Mouse (Mus musculus) spleen, postnatal 10 days (tissue): ENCODE measurements around the gene Slc36a2.
"Not testable (repeated sequence)": the region's sequence is repeated elsewhere in the genome, so short reads cannot be mapped to it uniquely, and the experiment has no call there.

Experiments used
- DNase-seq, 2 experiments: peaks; one replicate each; pipeline ENCODE4 v3.0.0; 2021 to 2022; ENCODE audit warnings: low spot score in 2 of 2

The Slc36a2 gene

DNA sequence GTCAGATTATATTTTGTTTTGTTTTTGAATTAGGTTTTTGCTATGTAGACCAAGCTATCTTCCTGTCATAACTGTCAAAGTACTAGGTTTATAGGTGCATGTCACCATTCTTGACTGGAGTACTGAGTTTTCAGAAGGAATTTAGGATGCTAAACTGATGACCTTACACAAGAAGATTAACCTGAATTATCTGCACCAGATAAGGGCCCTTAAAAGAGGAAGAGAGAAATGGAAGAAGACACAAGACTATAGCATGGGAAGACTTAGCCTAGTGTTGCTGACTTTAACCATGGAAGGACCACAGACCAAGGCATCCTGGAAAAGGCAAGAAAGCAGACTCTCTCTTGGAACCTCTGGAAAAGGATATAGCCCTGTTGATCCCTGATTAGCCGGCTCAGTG lies 51.7 kb downstream of the Slc36a2 start:
- DNase-seq: no peak

DNA sequence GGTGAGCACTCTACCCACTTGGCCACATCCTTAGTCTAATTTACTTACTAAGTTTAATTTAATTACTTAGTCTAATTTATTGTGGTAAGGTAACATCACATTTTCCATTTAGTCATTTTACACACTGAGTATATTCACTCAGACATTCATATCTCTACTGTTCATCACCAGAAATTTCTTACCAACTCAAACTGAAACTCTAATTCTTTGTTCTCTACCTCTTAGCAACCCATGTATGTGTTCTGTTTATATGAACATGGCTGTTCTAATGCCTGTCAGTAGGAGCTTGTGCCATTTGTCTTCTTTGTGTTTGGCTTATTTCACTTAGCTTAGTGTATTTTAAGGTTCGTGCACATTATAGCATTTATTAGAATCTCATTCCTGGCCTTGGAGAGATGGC lies 52.9 kb downstream of the Slc36a2 start:
- DNase-seq: no peak

DNA sequence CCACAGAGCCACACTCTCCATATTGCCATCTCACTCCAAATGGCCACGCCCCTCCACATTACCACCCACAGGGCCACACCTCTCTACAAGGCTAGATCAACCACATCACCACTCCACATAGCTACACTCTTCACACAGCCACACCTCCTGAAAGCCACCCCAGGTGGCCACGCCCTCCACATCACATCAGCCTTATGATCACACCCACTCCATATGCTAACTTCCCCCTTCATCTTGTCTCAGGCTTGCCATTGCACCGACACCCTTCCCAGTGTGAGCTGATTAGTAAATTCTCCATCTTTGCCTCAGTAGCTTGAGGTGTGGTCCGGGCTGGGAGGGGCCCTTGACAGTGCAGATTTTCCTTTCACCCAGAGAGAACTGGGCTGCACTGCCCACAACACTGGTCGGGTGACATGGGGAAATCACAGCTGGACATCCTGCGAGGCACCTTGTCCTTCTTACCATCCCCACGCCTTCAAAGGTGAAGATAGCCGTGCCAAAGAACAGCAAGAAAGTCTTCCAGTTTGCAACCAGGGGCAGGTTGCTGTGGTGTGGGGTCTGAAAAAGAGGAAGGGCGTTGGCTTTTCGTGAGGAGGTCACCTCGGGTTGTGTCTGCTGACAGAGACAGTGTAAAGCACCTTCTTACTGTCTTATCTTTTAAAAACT lies 53.7 kb downstream of the Slc36a2 start:
- peak; percentile 17 to 77 for DNase-seq

DNA sequence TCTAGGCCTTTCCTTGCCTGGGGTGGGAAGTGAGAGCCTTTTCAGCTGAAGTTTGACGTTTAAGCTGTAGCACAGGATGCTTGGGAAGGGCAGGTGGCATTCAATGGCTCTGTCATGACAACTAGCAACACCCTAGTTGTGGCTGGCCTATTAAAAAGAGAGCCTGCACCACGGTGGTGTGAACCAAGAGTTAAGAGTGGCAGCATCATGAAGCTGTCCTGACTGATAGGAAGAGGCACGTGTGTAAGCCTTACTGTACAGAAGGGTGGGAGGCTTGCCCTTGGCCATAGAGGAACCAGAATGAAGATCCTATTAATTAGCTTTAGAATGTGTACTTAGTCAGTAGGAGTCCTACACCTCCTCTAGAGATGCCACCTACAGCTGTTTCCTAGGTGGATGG lies 56.5 kb downstream of the Slc36a2 start:
- DNase-seq: no peak

DNA sequence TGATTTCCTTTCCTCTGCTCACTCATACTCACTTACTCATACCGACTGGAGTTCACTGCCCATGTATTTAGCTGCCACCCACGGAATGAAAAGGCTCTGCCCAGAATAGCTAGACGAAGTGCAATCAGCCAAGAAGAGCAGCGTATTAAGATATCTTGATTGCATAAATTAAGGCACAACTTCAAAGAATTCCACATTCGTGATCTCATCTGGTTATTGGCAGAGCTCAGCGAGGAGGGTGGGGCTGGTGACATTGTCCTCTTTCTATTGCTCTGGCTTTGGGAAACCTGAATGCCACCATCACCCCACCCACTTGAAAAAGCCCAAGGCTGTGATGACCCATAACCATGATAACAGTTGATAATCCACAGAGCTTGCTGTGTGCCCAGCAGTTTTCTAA lies 56.9 kb downstream of the Slc36a2 start:
- DNase-seq: no peak

DNA sequence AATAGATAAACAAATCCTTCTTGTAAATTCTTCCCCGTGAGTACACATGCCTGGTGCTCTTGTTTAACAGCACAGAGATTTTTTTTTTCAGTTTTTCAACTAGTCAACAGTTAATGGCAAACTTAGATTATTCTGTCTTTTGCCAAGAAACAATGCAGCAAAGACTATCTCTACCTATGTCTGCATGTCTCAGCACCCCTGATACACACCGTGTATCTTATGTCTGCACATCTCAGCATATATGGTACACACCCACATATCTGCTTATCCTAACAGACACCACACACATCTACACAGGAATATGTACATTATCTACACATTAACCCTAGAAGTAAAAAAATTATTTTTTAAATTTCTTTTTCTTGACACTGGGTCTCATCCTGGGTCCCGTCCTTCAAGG lies 58.2 kb downstream of the Slc36a2 start:
- no peak for DNase-seq

DNA sequence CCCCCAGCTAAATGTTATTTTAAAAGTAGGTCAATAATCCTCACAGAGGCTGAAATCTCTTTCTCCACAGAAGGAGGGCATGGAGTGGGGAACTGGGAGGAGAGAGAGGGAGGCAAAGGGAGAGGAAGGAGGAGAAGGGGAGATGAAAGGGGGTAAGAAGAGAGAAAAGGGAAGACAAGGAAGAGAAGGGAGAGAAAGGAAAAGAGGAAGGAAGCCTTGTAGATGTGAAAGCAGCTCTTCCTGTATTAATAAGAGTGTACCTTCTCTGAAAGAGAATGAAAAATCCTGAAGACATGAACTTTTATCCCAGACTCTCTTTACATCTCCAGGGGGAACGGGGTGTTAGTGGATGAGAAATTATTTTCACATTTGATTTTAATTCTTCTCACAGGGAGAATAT lies 63.4 kb downstream of the Slc36a2 start:
- DNase-seq: no peak

DNA sequence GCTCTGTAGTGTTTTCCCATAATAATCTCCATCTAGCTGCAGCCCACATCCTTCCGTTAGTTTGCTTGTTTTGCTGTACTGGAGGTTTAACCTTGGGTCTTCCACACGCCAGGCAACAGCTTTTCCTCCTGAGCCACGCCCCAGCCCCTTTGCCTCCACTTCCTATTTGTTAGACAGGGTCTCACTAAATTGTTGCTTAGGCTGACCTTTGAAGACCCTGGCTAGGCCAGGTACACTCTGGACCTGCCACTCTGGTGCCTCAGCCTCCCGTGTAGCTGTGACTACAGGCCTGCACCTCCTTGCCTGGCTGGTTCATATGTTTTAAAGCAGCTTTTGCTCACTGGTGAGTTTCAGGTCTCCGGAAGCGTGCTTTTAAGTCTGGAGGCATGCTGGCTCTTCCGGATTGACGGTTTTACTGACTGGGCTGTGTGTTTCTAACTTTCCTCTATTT lies 64.0 kb downstream of the Slc36a2 start:
- peak; percentile 22 to 49 for DNase-seq

DNA sequence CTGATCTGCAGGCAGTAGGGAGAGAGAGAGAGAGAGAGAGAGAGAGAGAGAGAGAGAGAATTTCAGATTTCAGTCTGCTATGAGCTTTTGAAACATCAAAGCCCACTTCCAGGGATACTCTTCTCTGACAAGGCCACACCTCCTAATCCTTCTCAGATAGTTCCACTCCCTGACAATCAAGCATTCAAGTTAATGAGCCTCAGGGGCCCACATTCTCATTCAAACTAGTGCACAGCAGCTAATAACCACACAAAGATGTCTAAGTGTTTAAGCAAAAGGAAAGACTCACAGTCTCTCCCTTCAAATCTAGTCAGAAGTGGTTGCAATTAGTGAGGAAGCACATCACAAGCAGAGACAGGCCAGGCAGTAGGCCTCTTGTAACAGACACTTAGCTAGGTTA lies 64.6 kb downstream of the Slc36a2 start:
- no peak for DNase-seq

DNA sequence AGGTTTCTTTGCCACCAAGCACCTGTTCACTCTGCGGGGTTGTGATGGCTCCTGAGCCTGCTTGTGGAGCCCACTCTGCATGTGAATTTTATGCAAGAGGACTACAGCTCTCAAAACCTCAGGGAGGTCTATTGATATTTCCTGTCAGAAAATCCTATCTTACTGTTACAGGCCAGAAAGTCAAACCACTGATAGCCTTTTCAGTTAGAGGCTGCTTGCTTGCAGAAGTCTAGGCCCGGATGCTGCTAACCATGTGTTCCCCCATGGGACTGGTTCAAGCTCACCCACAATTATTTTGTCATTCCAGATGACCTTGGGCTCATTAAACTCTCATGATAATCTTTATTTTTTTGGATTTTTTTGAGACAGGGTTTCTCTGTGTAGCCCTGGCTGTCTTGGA lies 67.8 kb downstream of the Slc36a2 start:
- DNase-seq: peak in 1 of 2 experiments; percentile 34

DNA sequence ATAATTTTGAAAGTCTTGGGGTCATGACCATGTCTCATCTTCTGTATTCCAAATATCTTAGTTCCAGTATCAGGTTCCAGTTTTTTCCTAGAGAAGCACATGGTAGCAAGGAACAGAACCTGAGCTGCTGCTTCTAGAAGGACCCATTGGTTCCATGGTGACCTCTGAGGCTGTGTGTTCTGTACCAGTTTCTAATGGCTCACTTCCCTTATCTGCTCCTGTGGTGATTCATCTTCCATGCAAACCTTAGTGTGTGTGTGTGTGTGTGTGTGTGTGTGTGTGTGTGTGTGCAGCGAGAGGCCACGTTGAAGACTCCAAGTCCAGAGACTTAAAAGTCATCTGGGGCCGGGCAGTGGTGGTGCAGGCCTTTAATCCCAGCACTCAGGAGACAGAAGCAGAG lies 68.9 kb downstream of the Slc36a2 start:
- DNase-seq: no peak

DNA sequence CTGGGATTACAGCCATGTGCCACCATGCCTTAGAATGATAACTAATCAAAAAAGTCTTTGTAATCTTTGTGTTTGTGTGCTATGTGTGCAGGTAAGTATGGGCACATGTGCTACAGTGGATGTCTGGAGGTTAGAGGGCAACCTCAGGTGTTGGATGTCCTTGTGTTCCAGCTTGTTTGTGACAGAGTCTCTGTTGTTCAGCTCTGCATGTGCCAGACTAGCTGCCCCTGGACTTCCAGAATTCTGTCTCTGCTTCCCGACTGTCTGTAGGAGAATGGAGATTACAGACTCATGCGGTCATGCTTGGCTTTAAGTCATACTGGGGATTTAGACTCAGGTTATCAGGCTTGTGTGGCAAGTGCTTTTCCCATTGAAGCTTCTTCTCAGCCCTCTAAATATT lies 70.6 kb downstream of the Slc36a2 start:
- DNase-seq: no peak

DNA sequence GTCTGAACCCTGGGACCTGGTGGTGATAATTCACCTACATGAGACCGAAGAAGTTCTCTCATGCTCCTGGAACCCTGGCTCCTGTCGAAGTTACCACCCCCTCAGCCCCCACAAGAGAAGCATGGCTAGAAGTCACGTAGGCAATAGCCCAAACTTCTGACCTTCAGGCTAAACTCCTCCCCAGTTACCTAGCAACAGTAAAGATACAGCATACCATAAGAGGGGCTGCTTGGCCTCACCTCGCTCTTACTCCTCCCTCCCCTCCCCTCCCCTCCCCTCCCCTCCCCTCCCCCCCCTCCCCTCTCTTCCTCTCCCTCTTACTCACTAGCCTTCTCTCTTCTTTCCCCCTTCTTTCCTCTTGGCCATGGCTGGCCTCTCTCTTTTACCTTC lies 71.0 kb downstream of the Slc36a2 start:
- DNase-seq: not testable (repeated sequence)

DNA sequence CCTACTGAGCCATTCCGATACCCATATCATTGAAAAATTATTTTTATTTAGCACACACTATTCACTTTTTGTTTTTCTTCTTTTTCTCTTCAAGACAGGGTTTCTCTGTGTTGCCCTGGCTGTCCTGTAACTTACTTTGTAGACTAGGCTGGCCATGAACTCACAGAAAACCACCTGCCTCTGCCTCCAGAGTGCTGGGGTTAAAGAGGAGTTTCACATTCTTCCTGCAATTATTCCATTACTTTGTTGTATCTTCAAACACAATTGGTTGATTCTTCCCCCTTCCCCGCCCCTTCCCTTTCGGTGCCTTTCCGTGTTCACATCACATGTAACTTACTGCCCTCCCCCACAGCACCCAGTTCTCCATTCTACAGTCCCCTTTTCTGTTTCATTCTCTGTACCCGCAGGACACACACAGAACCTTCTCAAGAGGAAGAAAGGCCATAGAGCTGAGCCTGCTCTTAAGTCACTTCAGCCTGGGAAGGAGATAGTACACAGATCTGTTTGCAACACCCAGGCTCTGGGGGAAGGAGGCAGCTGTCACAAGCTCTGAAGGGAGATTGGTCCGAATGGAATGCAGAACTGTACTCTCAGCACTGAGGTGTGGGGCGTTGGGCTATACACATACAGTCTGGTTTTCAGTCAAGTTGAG lies 71.5 kb downstream of the Slc36a2 start:
- DNase-seq: peak in 1 of 2 experiments; percentile 70

DNA sequence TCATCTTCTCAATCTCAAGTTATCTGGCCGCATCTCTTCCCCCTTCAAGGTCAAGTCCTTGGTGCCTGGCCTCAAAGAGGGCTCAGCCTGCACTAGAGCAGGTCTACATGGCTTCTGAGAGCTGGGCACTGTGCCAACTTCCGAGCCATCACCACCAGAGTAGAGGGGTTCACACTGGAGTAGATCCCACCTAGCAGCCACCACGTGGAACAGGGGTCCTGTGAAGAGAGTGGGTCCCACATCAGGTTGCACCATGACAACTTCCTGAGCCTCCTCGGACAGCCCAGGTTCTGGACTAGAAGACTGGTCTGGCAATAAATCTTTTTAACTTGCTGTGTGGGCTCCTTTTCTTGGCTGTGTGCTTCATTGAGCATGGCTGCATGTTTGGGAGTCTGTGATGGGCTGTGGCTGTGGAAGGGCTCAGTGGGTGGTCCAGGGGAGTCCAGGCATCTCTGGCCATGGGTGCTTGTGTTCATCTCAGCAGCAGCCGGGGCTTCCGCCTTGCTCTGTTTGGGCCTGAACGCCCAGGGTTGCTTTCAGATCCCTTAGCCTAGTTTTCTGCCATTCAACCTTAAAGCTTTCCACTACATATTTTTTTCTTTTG lies 74.2 kb downstream of the Slc36a2 start:
- no peak for DNase-seq

DNA sequence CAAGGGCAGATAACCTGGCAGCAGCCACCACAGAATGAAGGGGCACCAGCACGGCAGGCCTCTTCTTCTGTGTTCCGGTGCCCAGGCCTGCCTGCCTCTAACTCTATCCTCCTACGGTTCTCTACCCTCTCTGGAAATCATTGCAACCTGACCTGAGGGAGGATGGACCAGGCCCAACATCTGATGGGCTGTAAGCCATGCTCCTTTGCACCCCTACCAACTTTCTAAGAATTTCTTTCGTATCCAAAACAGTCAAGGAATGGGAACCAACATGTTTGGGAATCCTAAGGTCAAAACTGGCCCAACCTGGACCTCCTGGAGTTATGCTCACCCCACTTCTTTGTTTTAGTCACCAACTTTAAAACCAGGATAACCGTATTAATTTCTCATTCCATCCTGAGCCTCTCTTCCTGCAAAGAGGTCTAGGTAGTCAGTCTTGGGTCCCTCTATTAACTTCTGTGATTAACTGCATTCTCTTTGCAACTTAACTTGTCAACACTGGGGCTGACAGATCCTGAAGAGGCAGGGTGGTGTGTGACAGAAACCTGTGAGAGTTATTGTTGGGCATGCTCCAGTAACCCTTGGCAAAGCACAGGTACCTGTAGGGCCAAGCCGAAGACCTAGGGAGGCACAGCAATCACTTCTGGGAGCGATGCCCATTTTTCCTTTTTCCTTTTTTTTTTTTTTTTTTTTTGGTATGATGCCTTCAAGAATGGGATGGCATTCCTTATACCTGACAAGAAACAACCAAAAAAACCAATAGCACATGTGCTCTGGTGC lies 75.2 kb downstream of the Slc36a2 start:
- no peak for DNase-seq
